Mouse (Mus musculus): ENCODE measurements around the gene Surf1. TPM values are rescaled to one million over a fixed set of nuclear protein-coding genes. Genes with fewer than 3 reads are reported as not detected.

The Surf1 gene
- polyA plus RNA-seq (2014; fragmentation: Nextera tagmentation; extraction: Ambion mirVana) = 80.3 and 86.9 TPM in 2 replicates

DNA sequence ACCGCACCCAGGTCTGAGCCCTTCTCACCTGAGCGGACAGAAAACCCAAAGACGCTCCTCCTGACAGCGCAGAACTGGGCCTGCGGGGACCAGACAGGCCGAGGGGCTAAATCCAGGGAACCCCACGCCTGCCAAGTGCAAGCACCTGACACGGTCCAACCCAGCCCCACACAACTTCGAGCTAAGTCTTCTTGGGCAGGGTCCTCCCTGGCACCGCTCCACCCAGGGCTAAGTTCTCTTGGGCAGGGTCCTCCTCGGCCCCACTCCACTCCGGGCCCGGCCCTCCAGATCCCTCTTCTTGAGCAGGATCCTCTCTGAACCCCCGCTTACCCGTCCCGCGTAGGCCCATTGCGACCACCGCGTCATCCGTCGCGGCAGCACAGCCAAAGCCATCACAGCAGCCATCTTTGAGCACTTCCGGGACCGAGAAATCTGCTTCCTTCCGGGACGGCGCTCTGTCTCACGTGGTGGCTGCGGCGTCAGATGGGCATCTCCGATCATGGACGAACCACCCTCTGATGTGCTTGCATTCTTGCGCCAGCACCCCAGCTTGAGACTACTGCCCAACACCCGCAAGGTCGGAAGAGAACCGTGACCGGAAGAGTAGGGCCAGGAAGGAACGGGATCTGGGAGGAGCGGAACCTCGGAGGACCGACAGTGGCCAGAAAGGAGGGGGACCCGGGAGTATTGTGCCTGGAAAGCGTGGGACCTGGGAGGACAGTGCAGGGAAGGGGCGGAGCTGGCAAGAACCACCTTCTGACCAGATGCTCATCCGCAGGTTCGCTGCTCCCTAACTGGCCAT is at the start of gene Surf1, which contains the start of gene Surf2:
TSS of gene Surf1 (minus strand) at position 604 of the 802 bp plus-strand sequence.
TSS of gene Surf2 (plus strand) at position 441 of the 802 bp plus-strand sequence.
- DNase-seq (ENCODE audit: low spot score) (peak; percentile 82), ATAC-seq (ENCODE audit: low FRiP score) (peak; percentile 85)
- no peaks in the 10 kb centered on the region for H3K27me3 ChIP-seq (ENCODE audit: control insufficient read depth, insufficient read depth, low read length)
- H3K27ac ChIP-seq = peak within 1 kb of the TSS; percentile 58
- peak within 1 kb of the TSS; percentile 63 for H3K9ac ChIP-seq
- peak within 1 kb of the TSS; percentile 88 for H3K4me2 ChIP-seq (replicated peaks)
- no peaks in the 10 kb centered on the region for H3K9me3 ChIP-seq (ENCODE audit: control insufficient read depth, low read length)
- WGBS = 1% methylated on average over 47 of the region's 47 CpGs
- H3K4me1 ChIP-seq (replicated peaks; ENCODE audit: control insufficient read depth, insufficient read depth, low read length) = peaks cover 31% of the 10 kb centered on the region
- peaks cover 69% of the 10 kb centered on the region for H3K36me3 ChIP-seq (replicated peaks; ENCODE audit: control insufficient read depth, insufficient read depth)
- peak within 1 kb of the TSS; percentile 58 for H3K4me3 ChIP-seq (replicated peaks; ENCODE audit: low read length)

DNA sequence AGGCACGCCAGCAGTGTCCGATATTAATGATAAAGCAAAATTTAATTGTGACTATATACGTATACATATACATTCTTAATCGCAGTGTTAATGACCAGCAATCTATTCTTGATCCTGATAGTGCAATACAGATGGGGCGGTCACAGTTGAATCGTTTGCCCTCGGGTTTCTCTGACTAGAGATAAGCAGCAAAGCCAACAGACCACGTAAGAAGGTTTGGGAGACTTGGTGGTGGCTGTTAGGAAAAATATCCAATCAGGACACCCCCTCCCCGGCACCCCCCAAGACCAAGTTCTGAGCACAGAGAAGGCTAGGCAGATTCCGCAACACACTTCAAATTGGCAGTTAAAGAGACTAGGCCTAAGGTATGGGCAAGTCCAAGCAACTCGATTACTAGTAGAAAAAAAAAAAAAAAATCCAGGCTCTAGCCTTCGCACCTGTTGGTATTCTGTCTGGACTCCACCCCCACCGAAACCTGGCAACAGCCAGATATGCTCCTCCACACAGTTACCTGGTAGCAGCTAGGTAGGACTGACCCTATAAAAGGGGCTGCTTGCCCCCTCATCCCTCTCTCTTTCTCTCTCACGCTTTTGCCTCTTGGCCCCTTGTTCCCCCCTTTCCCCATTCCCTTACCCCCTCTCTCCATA is 48.5 kb upstream of the Surf1 start:
- Histone ChIP-seq H3K4me1 (replicated peaks; ENCODE audit: control insufficient read depth, insufficient read depth, low read length) (peaks cover 16% of the 10 kb centered on the region), H3K27me3 (ENCODE audit: control insufficient read depth, insufficient read depth, low read length) (no peaks in the 10 kb centered on the region), H3K9me3 (ENCODE audit: control insufficient read depth, low read length) (no peaks in the 10 kb centered on the region), H3K4me2 (replicated peaks) (peak overlapping the region; percentile 95), H3K36me3 (replicated peaks; ENCODE audit: control insufficient read depth, insufficient read depth) (peaks cover 16% of the 10 kb centered on the region), H3K27ac (peak overlapping the region; percentile 96), H3K9ac (peak overlapping the region; percentile 93), H3K4me3 (replicated peaks; ENCODE audit: low read length) (peak overlapping the region; percentile 84)
- no peak; the same call in 1 of the 2 replicates for ATAC-seq (ENCODE audit: low FRiP score)
- 18% methylated on average over 14 of the region's 14 CpGs for WGBS
- DNase-seq (ENCODE audit: low spot score) = no peak

DNA sequence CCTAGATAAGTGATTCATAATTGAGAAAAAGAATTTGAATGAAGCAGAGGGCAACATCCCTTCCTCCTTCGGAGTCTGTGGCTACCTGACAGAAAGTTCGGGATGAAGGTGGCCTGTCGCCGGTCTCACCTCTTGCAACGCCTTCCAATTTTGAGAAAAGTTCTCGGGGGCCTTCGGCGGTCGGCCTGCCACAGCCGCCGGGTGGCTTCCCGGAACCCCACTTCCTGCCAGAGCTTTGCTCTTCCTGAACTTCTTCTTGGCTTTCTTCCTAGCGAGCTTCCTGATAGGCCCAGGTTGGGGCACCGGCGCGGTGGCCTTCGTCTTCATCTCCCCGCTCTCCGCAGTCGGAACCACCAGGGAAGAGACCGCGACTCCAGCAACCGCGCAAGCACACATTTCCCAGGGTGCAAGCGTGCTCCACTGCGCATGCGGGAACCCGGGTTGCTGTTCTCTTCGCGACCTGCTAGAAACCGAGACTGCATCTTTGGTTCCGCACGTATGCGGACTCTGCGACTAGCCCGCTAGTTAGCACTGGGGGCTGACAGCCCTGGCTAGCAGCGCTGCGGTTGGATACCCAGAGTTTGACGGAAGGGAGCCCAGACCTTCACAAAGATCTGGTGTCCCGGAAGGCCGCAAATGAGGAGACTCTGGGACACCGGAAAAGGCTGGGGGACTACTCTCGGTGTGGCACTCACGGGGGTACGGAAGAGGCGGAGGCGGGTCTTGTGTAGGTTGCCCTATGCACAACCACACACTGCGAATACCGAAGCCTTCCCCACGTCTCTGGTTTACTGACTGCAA is 47.8 kb upstream of the Surf1 start, which contains the start of gene Rexo4:
TSS of gene Rexo4 (minus strand) at position 464 of the 801 bp plus-strand sequence.
- peak within 1 kb of the TSS; percentile 96 for H3K27ac ChIP-seq
- under 1% methylated on average over 50 of the region's 50 CpGs for WGBS
- H3K9ac ChIP-seq = peak within 1 kb of the TSS; percentile 93
- peaks cover 21% of the 10 kb centered on the region for H3K36me3 ChIP-seq (replicated peaks; ENCODE audit: control insufficient read depth, insufficient read depth)
- H3K27me3 ChIP-seq (ENCODE audit: control insufficient read depth, insufficient read depth, low read length) = no peaks in the 10 kb centered on the region
- H3K4me2 ChIP-seq (replicated peaks) = peak within 1 kb of the TSS; percentile 95
- no peaks in the 10 kb centered on the region for H3K9me3 ChIP-seq (ENCODE audit: control insufficient read depth, low read length)
- peaks cover 16% of the 10 kb centered on the region for H3K4me1 ChIP-seq (replicated peaks; ENCODE audit: control insufficient read depth, insufficient read depth, low read length)
- DNase-seq (ENCODE audit: low spot score) (peak; percentile 98), ATAC-seq (ENCODE audit: low FRiP score) (peak; percentile 98)
- peak within 1 kb of the TSS; percentile 84 for H3K4me3 ChIP-seq (replicated peaks; ENCODE audit: low read length)

GRCm38 (mm10) chr2:26960756-26961155 is 44.4 kb upstream of the Surf1 start:
- no peaks in the 10 kb centered on the region for H3K9me3 ChIP-seq (ENCODE audit: control insufficient read depth, low read length)
- no peak overlapping the region for H3K4me3 ChIP-seq (replicated peaks; ENCODE audit: low read length)
- H3K4me1 ChIP-seq (replicated peaks; ENCODE audit: control insufficient read depth, insufficient read depth, low read length) = peaks cover 16% of the 10 kb centered on the region
- H3K27me3 ChIP-seq (ENCODE audit: control insufficient read depth, insufficient read depth, low read length) = no peaks in the 10 kb centered on the region
- H3K9ac ChIP-seq = no peak overlapping the region
- WGBS = 70% methylated on average over 4 of the region's 4 CpGs
- H3K27ac ChIP-seq = no peak overlapping the region
- H3K36me3 ChIP-seq (replicated peaks; ENCODE audit: control insufficient read depth, insufficient read depth) = peaks cover 53% of the 10 kb centered on the region
- no peak overlapping the region for H3K4me2 ChIP-seq (replicated peaks)
- DNase-seq (ENCODE audit: low spot score) (peak; percentile 27), ATAC-seq (ENCODE audit: low FRiP score) (no peak)

GRCm38 (mm10) chr2:26957488-26957859 is 41.1 kb upstream of the Surf1 start:
- Histone ChIP-seq H3K27ac (no peak overlapping the region), H3K4me1 (replicated peaks; ENCODE audit: control insufficient read depth, insufficient read depth, low read length) (no peaks in the 10 kb centered on the region; the same call in 1 of the 2 replicates), H3K36me3 (replicated peaks; ENCODE audit: control insufficient read depth, insufficient read depth) (peaks cover 86% of the 10 kb centered on the region), H3K9ac (no peak overlapping the region), H3K4me3 (replicated peaks; ENCODE audit: low read length) (no peak overlapping the region), H3K9me3 (ENCODE audit: control insufficient read depth, low read length) (no peaks in the 10 kb centered on the region), H3K4me2 (replicated peaks) (no peak overlapping the region), H3K27me3 (ENCODE audit: control insufficient read depth, insufficient read depth, low read length) (no peaks in the 10 kb centered on the region)
- 90% methylated on average over 2 of the region's 2 CpGs for WGBS
- no peak for DNase-seq (ENCODE audit: low spot score)
- no peak for ATAC-seq (ENCODE audit: low FRiP score)

DNA sequence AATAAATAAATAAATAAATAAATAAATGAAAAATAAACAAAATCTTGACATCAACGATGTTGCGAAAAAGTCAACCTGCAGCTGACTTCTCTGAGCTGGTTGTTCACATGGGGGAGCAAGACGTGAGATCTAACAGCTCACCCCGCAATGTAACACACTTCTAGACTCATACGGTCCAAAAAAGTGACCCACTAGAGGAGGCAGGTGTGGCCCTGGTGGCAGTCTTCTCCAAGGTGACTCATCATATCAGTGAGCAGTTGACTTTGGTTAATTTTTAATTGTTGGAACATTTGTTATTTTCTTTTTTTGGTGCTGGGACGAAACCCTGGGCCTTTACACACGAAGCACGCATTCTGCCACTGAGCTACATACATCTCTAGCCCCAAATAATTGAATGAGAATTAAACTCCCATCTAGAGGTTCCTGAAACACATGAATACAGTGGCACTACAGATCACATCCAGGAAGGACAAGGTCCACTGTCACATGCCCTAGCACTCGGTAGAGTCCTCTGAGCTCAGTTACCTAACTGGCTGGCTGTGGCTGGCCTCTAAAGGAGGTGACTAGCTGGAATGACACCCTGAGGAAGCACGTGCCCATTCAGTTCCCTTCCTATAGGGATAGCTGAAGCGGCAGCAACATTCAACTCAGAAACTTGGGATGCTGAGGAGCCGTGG is 40.6 kb upstream of the Surf1 start:
- Histone ChIP-seq H3K27ac (no peak overlapping the region), H3K4me2 (replicated peaks) (no peak overlapping the region), H3K9me3 (ENCODE audit: control insufficient read depth, low read length) (no peaks in the 10 kb centered on the region), H3K9ac (no peak overlapping the region), H3K4me1 (replicated peaks; ENCODE audit: control insufficient read depth, insufficient read depth, low read length) (no peaks in the 10 kb centered on the region; the same call in 1 of the 2 replicates), H3K4me3 (replicated peaks; ENCODE audit: low read length) (no peak overlapping the region), H3K36me3 (replicated peaks; ENCODE audit: control insufficient read depth, insufficient read depth) (peaks cover 87% of the 10 kb centered on the region), H3K27me3 (ENCODE audit: control insufficient read depth, insufficient read depth, low read length) (no peaks in the 10 kb centered on the region)
- ATAC-seq (ENCODE audit: low FRiP score) (no peak), DNase-seq (ENCODE audit: low spot score) (no peak)
- WGBS = 96% methylated on average over 12 of the region's 12 CpGs

- no peaks in the 10 kb centered on the region for H3K27me3 ChIP-seq (ENCODE audit: control insufficient read depth, insufficient read depth, low read length)
- no peak overlapping the region for H3K4me3 ChIP-seq (replicated peaks; ENCODE audit: low read length)
- DNase-seq (ENCODE audit: low spot score) = no peak
- WGBS = 93% methylated on average over 2 of the region's 2 CpGs
- H3K9ac ChIP-seq = no peak overlapping the region
- H3K4me1 ChIP-seq (replicated peaks; ENCODE audit: control insufficient read depth, insufficient read depth, low read length) = no peaks in the 10 kb centered on the region
- no peak overlapping the region for H3K27ac ChIP-seq
- no peaks in the 10 kb centered on the region for H3K9me3 ChIP-seq (ENCODE audit: control insufficient read depth, low read length)
- H3K4me2 ChIP-seq (replicated peaks) = no peak overlapping the region
- ATAC-seq (ENCODE audit: low FRiP score) = no peak
- H3K36me3 ChIP-seq (replicated peaks; ENCODE audit: control insufficient read depth, insufficient read depth) = peaks cover 84% of the 10 kb centered on the region
Observed at GRCm38 (mm10) chr2:26954735-26955395, 38.5 kb upstream of the Surf1 start.

DNA sequence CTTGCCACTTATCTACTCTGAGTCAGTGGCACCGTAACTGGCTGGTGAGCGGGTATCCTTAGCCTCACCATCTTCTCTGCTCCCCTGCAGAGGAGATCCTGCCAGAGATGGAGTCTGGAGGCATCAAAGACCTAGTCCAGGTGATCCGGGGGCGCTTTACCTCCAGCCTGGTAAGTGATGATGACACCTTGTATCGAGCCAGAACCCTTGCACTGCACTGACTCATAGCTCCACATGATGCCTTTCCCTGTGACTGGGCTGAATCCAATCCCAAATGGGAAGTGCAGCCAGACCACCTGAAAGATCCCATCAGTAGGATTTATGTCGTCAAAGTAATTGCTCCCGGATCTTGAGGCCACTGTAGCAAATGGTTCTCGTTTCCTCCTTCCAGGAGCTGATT is 36.5 kb upstream of the Surf1 start:
- no peaks in the 10 kb centered on the region for H3K9me3 ChIP-seq (ENCODE audit: control insufficient read depth, low read length)
- no peak overlapping the region for H3K27ac ChIP-seq
- WGBS = 94% methylated on average over 8 of the region's 8 CpGs
- H3K4me1 ChIP-seq (replicated peaks; ENCODE audit: control insufficient read depth, insufficient read depth, low read length) = no peaks in the 10 kb centered on the region
- H3K36me3 ChIP-seq (replicated peaks; ENCODE audit: control insufficient read depth, insufficient read depth) = peaks cover 71% of the 10 kb centered on the region
- H3K4me3 ChIP-seq (replicated peaks; ENCODE audit: low read length) = no peak overlapping the region
- DNase-seq (ENCODE audit: low spot score) (no peak), ATAC-seq (ENCODE audit: low FRiP score) (no peak)
- H3K4me2 ChIP-seq (replicated peaks) = no peak overlapping the region
- no peak overlapping the region for H3K9ac ChIP-seq
- H3K27me3 ChIP-seq (ENCODE audit: control insufficient read depth, insufficient read depth, low read length) = no peaks in the 10 kb centered on the region
